Mouse (Mus musculus): Measurements from ENCODE around the gene Dab1. TPM values are rescaled to one million over a fixed set of nuclear protein-coding genes. Genes with fewer than 3 reads are reported as not detected.

The Dab1 gene
- polyA plus RNA-seq, 1 experiment from 2014 or later = 3.0 TPM

DNA sequence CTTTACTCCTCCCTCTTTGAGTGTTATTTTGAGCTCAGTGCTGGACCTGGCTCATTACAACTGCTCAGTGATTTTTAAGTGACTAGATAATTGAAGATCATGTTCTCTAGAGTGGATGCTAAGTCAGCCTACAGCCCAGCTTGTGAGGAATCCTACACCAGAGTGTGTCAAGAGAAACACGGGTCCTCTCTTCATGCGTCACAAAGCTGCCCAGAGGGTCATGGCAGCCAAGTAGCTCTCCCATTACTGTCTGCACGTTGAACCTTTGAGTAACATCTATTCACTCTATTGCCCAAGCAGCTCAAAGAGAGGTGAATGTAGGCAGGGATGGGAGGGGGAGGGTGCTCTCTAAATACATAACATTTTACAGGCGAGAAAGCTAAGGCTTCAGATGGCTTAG lies 277.6 kb downstream of the Dab1 start:
- Histone ChIP-seq H3K9me3 (ENCODE audit: control insufficient read depth, low read length) (no peaks in the 10 kb centered on the region), H3K27ac (ENCODE audit: low read length) (no peak overlapping the region), H3K36me3 (ENCODE audit: control insufficient read depth, insufficient read depth, low read length) (no peaks in the 10 kb centered on the region), H3K4me2 (ENCODE audit: low read depth, low read length) (no peak overlapping the region), H3K4me3 (ENCODE audit: low read length) (no peak overlapping the region), H3K4me1 (replicated peaks; ENCODE audit: control insufficient read depth, insufficient read depth, low read length) (no peaks in the 10 kb centered on the region), H3K9ac (ENCODE audit: low read length) (no peak overlapping the region), H3K27me3 (ENCODE audit: control insufficient read depth, insufficient read depth, low read depth, low read length) (no peaks in the 10 kb centered on the region)
- no peak for ATAC-seq (ENCODE audit: low read depth)
- WGBS = 72% methylated on average over 4 of the region's 4 CpGs

DNA sequence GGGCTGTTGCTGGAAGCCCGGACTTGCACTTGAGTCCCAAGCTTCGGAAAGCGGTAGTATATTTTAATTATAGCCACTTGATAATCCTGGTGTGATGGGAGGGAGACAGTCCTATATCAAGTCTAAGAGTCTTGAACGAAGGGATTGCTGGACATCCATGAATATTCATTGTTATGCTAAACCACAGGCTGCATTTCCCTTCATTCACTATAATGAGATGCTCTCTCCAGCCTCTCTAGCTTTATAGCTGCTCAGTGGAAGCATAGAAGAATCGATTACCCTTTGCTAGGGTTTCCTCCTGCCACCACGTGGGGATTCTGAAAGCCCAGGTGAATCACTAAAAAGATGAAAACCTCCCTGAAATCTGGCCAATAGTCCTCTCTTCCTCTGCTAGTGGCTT lies 278.5 kb downstream of the Dab1 start:
- no peak for ATAC-seq (ENCODE audit: low read depth)
- H3K9me3 ChIP-seq (ENCODE audit: control insufficient read depth, low read length) = no peaks in the 10 kb centered on the region
- 73% methylated on average over 6 of the region's 6 CpGs for WGBS
- no peak overlapping the region for H3K27ac ChIP-seq (ENCODE audit: low read length)
- no peak overlapping the region for H3K4me3 ChIP-seq (ENCODE audit: low read length)
- H3K27me3 ChIP-seq (ENCODE audit: control insufficient read depth, insufficient read depth, low read depth, low read length) = no peaks in the 10 kb centered on the region
- H3K9ac ChIP-seq (ENCODE audit: low read length) = no peak overlapping the region
- no peak overlapping the region for H3K4me2 ChIP-seq (ENCODE audit: low read depth, low read length)
- H3K36me3 ChIP-seq (ENCODE audit: control insufficient read depth, insufficient read depth, low read length) = no peaks in the 10 kb centered on the region
- no peaks in the 10 kb centered on the region for H3K4me1 ChIP-seq (replicated peaks; ENCODE audit: control insufficient read depth, insufficient read depth, low read length)

DNA sequence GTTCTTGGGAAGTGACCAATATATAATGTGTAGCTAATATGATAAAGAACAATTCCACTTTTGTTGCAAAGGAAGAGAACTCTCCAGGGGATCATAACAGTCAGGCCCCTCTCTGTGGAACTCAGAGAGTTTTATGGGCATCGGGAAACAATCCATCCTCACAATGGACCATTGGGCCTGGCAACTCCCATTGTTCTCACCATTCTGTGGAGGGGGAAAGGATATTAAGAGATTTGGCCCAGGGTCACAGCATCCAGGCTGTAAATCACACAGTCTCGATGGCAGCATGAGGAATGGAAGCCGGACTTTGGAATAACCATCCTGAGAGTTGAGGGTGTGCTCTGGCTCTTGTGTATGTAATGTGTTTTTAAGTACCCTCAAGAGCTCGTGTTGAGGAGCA lies 292.3 kb downstream of the Dab1 start:
- ATAC-seq (ENCODE audit: low read depth) = no peak
- Histone ChIP-seq H3K9ac (ENCODE audit: low read length) (no peak overlapping the region), H3K4me2 (ENCODE audit: low read depth, low read length) (no peak overlapping the region), H3K4me1 (replicated peaks; ENCODE audit: control insufficient read depth, insufficient read depth, low read length) (no peaks in the 10 kb centered on the region), H3K36me3 (ENCODE audit: control insufficient read depth, insufficient read depth, low read length) (no peaks in the 10 kb centered on the region), H3K4me3 (ENCODE audit: low read length) (no peak overlapping the region), H3K27me3 (ENCODE audit: control insufficient read depth, insufficient read depth, low read depth, low read length) (no peaks in the 10 kb centered on the region), H3K27ac (ENCODE audit: low read length) (no peak overlapping the region), H3K9me3 (ENCODE audit: control insufficient read depth, low read length) (no peaks in the 10 kb centered on the region)
- 58% methylated on average over 4 of the region's 4 CpGs for WGBS

DNA sequence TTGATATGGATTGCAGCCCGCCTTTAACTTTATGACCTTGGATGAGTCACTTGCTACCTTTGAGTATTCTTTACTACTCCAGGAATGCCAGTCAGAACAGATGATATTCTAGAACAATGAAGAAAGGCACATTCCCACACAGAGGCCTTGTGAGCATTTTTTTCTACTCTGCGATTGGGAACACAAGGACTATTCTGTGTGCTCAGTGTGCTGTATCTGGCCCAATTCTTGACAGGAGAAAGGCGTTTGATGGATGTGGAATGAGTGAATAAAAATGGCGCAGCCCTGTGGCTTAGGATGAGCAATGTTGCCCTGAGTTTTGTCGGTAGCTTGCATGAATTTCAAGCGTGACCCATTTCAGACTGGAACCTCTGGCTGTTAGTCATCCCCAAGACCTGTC lies 292.9 kb downstream of the Dab1 start:
- Histone ChIP-seq H3K9ac (ENCODE audit: low read length) (no peak overlapping the region), H3K4me1 (replicated peaks; ENCODE audit: control insufficient read depth, insufficient read depth, low read length) (no peaks in the 10 kb centered on the region), H3K27me3 (ENCODE audit: control insufficient read depth, insufficient read depth, low read depth, low read length) (no peaks in the 10 kb centered on the region), H3K27ac (ENCODE audit: low read length) (no peak overlapping the region), H3K9me3 (ENCODE audit: control insufficient read depth, low read length) (no peaks in the 10 kb centered on the region), H3K4me3 (ENCODE audit: low read length) (no peak overlapping the region), H3K36me3 (ENCODE audit: control insufficient read depth, insufficient read depth, low read length) (no peaks in the 10 kb centered on the region), H3K4me2 (ENCODE audit: low read depth, low read length) (no peak overlapping the region)
- WGBS = 90% methylated on average over 6 of the region's 6 CpGs
- ATAC-seq (ENCODE audit: low read depth) = no peak

DNA sequence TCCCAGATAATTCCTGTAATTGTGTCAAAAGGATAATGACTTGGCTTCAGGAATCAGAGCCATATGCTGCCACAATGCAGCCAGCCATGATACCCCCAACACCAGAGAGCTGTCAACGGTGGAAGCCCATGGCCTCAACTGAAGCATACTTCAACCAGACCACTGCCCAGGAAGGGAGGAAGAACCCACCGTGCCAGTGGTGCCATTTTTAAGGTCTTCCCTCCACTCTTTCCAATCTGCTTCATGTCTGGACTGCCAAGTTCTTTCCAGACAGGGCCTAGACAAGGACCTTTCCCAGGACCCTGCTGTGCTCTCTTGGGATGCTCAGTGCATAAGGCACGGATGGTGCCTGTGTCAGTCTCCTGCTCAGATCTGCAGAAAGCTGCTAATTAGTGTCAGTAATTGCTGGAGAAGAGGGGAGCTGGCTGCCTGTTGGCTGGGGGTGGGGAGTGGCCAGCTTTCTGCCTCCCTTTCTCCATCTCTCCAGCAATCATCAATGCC lies 303.3 kb downstream of the Dab1 start:
- no peak overlapping the region for H3K9ac ChIP-seq (ENCODE audit: low read length)
- no peaks in the 10 kb centered on the region for H3K36me3 ChIP-seq (ENCODE audit: control insufficient read depth, insufficient read depth, low read length)
- H3K4me1 ChIP-seq (replicated peaks; ENCODE audit: control insufficient read depth, insufficient read depth, low read length) = no peaks in the 10 kb centered on the region
- H3K4me3 ChIP-seq (ENCODE audit: low read length) = no peak overlapping the region
- no peaks in the 10 kb centered on the region for H3K9me3 ChIP-seq (ENCODE audit: control insufficient read depth, low read length)
- no peaks in the 10 kb centered on the region for H3K27me3 ChIP-seq (ENCODE audit: control insufficient read depth, insufficient read depth, low read depth, low read length)
- ATAC-seq (ENCODE audit: low read depth) = no peak
- H3K27ac ChIP-seq (ENCODE audit: low read length) = no peak overlapping the region
- no peak overlapping the region for H3K4me2 ChIP-seq (ENCODE audit: low read depth, low read length)
- WGBS = 64% methylated on average over 3 of the region's 3 CpGs

DNA sequence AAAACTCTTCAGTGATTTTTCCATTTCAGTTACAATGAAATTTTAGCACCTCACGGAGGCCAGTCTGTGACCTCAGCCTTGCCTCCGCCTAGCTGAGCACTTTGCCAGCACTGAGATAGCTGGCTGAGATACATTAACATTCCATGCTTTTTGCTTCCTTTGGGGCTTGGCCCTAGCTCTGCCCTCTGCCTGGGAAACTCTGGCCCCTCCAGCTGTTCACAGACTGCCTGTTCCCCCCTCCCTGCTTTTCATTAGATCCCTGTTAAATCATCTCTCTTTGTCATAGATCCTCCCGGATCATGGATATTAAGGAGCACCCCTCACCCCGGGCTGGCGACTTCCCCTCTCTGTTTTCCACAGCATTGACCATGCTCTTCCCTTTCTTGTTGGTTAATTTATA lies 307.5 kb downstream of the Dab1 start:
- H3K9ac ChIP-seq (ENCODE audit: low read length) = no peak overlapping the region
- H3K4me2 ChIP-seq (ENCODE audit: low read depth, low read length) = no peak overlapping the region
- no peaks in the 10 kb centered on the region for H3K9me3 ChIP-seq (ENCODE audit: control insufficient read depth, low read length)
- H3K36me3 ChIP-seq (ENCODE audit: control insufficient read depth, insufficient read depth, low read length) = no peaks in the 10 kb centered on the region
- no peak overlapping the region for H3K27ac ChIP-seq (ENCODE audit: low read length)
- no peaks in the 10 kb centered on the region for H3K27me3 ChIP-seq (ENCODE audit: control insufficient read depth, insufficient read depth, low read depth, low read length)
- peak; percentile 61; the same call in 1 of the 2 replicates for ATAC-seq (ENCODE audit: low read depth)
- H3K4me1 ChIP-seq (replicated peaks; ENCODE audit: control insufficient read depth, insufficient read depth, low read length) = no peaks in the 10 kb centered on the region
- WGBS = 31% methylated on average over 5 of the region's 5 CpGs
- H3K4me3 ChIP-seq (ENCODE audit: low read length) = no peak overlapping the region

DNA sequence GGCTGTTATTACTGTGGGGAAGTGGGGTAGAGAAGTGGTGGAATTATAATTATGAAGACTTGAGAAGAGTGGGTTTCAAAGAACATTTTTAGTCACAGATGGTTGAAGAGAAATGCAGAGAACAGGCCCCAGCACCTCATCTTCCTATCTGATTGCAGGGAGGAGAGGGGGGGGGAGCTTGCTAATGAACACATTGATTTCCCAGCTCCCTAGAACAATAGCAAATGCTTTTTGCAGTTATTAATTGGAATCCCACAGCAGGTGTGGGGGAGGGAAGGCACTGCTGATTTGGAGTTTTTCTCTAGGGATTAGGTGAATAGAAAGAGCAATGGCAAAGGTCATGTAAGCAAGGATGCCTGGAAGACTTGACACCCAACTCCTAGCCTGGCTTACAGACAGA lies 310.5 kb downstream of the Dab1 start:
- Histone ChIP-seq H3K27ac (ENCODE audit: low read length) (no peak overlapping the region), H3K9ac (ENCODE audit: low read length) (no peak overlapping the region), H3K27me3 (ENCODE audit: control insufficient read depth, insufficient read depth, low read depth, low read length) (no peaks in the 10 kb centered on the region), H3K4me2 (ENCODE audit: low read depth, low read length) (no peak overlapping the region), H3K4me3 (ENCODE audit: low read length) (no peak overlapping the region), H3K9me3 (ENCODE audit: control insufficient read depth, low read length) (no peaks in the 10 kb centered on the region), H3K4me1 (replicated peaks; ENCODE audit: control insufficient read depth, insufficient read depth, low read length) (no peaks in the 10 kb centered on the region), H3K36me3 (ENCODE audit: control insufficient read depth, insufficient read depth, low read length) (no peaks in the 10 kb centered on the region)
- ATAC-seq (ENCODE audit: low read depth) = no peak

DNA sequence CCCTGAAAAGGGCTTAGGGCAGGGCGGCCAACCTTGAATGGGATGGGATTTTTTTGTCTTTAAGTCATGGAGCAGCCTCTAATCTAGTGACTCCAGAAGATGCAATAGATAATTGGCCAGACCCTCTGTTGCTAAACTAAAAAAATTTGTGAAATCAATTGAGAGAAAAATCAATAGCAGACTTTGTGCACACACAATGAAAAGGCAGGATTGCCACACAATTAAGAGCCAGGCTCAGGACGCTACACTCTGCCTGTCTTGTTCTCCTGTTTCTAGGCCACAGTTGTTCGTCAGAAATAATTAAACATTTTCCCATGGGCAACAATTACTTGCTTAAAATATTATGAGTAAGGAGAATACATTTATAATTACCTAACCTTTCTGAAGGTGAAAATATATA lies 315.2 kb downstream of the Dab1 start:
- H3K4me1 ChIP-seq (replicated peaks; ENCODE audit: control insufficient read depth, insufficient read depth, low read length) = no peaks in the 10 kb centered on the region
- no peak overlapping the region for H3K27ac ChIP-seq (ENCODE audit: low read length)
- H3K4me3 ChIP-seq (ENCODE audit: low read length) = no peak overlapping the region
- no peaks in the 10 kb centered on the region for H3K27me3 ChIP-seq (ENCODE audit: control insufficient read depth, insufficient read depth, low read depth, low read length)
- no peak for ATAC-seq (ENCODE audit: low read depth)
- no peak overlapping the region for H3K4me2 ChIP-seq (ENCODE audit: low read depth, low read length)
- H3K36me3 ChIP-seq (ENCODE audit: control insufficient read depth, insufficient read depth, low read length) = no peaks in the 10 kb centered on the region
- 81% methylated on average over 3 of the region's 3 CpGs for WGBS
- H3K9ac ChIP-seq (ENCODE audit: low read length) = no peak overlapping the region
- no peaks in the 10 kb centered on the region for H3K9me3 ChIP-seq (ENCODE audit: control insufficient read depth, low read length)

DNA sequence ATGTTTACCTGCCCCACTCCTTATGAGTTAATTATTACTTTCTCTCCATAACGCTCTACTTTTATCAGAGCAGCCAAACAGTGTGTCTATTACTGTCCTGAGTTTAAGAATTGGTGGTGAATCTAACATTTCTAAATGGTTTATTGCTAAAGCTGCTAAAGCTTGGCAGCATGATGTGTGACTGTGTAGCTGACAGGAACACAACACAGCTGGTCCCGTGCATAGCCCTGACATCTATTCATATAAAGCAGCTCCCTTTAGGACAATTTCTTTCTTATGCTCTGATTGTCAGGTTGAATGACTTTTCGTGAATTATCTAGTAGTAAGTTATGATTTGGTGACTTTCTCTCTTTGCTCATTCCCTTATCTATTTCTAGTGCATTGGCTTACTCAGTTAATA lies 329.1 kb downstream of the Dab1 start:
- Histone ChIP-seq H3K4me2 (ENCODE audit: low read depth, low read length) (no peak overlapping the region), H3K27me3 (ENCODE audit: control insufficient read depth, insufficient read depth, low read depth, low read length) (no peaks in the 10 kb centered on the region), H3K36me3 (ENCODE audit: control insufficient read depth, insufficient read depth, low read length) (no peaks in the 10 kb centered on the region), H3K4me1 (replicated peaks; ENCODE audit: control insufficient read depth, insufficient read depth, low read length) (no peaks in the 10 kb centered on the region; the same call in 1 of the 2 replicates), H3K9ac (ENCODE audit: low read length) (no peak overlapping the region), H3K4me3 (ENCODE audit: low read length) (no peak overlapping the region), H3K27ac (ENCODE audit: low read length) (no peak overlapping the region), H3K9me3 (ENCODE audit: control insufficient read depth, low read length) (no peaks in the 10 kb centered on the region)
- ATAC-seq (ENCODE audit: low read depth) = peak; percentile 47; the same call in 1 of the 2 replicates
- WGBS = 22% methylated on average over 3 of the region's 3 CpGs

DNA sequence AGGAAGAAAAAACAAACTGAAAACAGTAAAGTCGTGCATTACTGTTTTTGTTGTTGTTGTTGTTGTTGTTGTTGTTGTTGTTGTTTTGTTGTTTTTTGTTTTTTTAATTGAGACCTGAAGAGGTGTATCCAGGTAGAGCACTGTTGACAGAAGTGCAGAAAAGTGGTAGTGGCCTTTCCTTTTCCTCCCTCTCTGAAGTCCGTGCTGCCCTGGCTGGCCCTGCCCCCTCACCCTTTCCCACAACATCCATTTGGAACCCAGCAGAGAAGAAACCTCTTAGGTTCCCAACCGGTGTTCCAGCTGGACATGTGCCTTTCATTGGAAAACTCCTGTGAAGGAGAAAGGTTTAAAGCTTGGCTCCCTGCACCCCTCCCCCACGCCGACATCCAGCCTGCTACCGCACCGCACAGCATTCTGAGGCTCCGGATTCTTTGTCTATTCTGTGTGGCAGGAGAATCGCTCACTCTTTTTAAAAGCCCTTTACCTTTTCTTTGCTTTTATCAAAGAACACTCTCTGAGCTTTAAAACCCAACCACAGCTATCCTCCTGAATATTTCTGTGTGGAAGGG lies 334.6 kb downstream of the Dab1 start:
- Histone ChIP-seq H3K9me3 (ENCODE audit: control insufficient read depth, low read length) (no peaks in the 10 kb centered on the region), H3K27ac (ENCODE audit: low read length) (no peak overlapping the region), H3K4me2 (ENCODE audit: low read depth, low read length) (no peak overlapping the region), H3K27me3 (ENCODE audit: control insufficient read depth, insufficient read depth, low read depth, low read length) (no peaks in the 10 kb centered on the region), H3K36me3 (ENCODE audit: control insufficient read depth, insufficient read depth, low read length) (no peaks in the 10 kb centered on the region), H3K4me1 (replicated peaks; ENCODE audit: control insufficient read depth, insufficient read depth, low read length) (no peaks in the 10 kb centered on the region), H3K4me3 (ENCODE audit: low read length) (no peak overlapping the region), H3K9ac (ENCODE audit: low read length) (no peak overlapping the region)
- ATAC-seq (ENCODE audit: low read depth) = no peak
- 43% methylated on average over 9 of the region's 9 CpGs for WGBS
